Mouse (Mus musculus): Measurements from ENCODE around the gene Kctd14.

GRCm38 (mm10) chr7:97426566-97426965 is 24.6 kb upstream of the Kctd14 start:
- TF ChIP-seq GATA1 (IDR thresholded peaks at IDR 0.05; ENCODE audit: borderline replicate concordance, low read length), result no peak
- TF ChIP-seq FLI1 (IDR thresholded peaks at IDR 0.05; ENCODE audit: low read length), result no peak
